Mouse (Mus musculus): Measurements from ENCODE around the gene Ovol3. TPM values are rescaled to one million over a fixed set of nuclear protein-coding genes. Genes with fewer than 3 reads are reported as not detected.
"Not testable (repeated sequence)": the region's sequence is repeated elsewhere in the genome, so short reads cannot be mapped to it uniquely, and the experiment has no call there.

Gene Ovol3
- polyA plus RNA-seq, 1 experiment from 2014 or later: not detected

DNA sequence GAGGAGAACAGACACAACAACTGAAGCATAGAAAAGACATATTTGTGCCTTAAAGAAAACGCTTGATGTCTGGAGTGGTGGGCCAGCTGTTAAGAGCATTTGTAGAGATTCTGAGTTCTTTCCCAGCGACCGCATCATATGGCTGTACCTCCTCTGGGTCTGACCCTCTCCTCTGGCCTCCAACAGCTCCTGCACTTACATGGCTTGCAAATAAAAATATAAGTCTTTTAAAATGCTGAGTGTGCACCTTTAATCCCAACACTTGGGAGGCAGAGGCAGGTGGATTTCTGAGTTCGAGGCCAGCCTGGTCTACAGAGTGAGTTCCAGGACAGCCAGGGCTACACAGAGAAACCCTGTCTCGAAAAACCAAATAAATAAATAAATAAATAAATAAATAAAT, 34.9 kb downstream of the Ovol3 start:
- not testable (repeated sequence) for H3K9ac ChIP-seq; H3K9me3 ChIP-seq; H3K4me1 ChIP-seq (replicated peaks); H3K27me3 ChIP-seq (replicated peaks); H3K4me2 ChIP-seq (replicated peaks); H3K36me3 ChIP-seq; ATAC-seq; H3K27ac ChIP-seq; H3K4me3 ChIP-seq (replicated peaks)
- WGBS: 87% methylated on average over 5 of the region's 5 CpGs

DNA sequence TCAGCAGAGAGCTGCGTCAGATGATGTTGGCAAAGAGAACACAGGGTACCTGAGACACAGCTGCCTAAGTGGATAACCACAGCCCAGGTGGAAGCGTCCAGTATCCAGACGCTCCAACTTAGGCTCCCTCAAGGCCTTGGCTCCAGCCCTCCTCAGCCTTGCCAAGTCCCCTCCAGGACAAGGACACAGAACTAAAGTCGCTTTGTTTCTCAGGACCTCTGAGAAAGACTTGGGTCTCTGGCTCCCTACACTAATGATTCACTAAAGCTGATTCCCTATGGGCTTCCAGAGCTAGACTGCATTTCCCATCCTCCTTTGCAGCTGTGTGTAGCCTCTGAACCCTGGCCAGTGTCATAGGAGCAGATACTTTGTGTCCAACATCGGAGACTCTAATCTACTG, 35.3 kb downstream of the Ovol3 start:
- no peak for ATAC-seq
- H3K9ac ChIP-seq: no peak overlapping the region
- no peak overlapping the region for H3K27ac ChIP-seq
- no peak overlapping the region for H3K4me3 ChIP-seq (replicated peaks)
- no peaks in the 10 kb centered on the region for H3K9me3 ChIP-seq
- H3K4me1 ChIP-seq (replicated peaks): peaks cover 10% of the 10 kb centered on the region
- H3K27me3 ChIP-seq (replicated peaks): no peaks in the 10 kb centered on the region
- H3K4me2 ChIP-seq (replicated peaks): no peak overlapping the region
- WGBS: 78% methylated on average over 5 of the region's 5 CpGs
- no peaks in the 10 kb centered on the region for H3K36me3 ChIP-seq

DNA sequence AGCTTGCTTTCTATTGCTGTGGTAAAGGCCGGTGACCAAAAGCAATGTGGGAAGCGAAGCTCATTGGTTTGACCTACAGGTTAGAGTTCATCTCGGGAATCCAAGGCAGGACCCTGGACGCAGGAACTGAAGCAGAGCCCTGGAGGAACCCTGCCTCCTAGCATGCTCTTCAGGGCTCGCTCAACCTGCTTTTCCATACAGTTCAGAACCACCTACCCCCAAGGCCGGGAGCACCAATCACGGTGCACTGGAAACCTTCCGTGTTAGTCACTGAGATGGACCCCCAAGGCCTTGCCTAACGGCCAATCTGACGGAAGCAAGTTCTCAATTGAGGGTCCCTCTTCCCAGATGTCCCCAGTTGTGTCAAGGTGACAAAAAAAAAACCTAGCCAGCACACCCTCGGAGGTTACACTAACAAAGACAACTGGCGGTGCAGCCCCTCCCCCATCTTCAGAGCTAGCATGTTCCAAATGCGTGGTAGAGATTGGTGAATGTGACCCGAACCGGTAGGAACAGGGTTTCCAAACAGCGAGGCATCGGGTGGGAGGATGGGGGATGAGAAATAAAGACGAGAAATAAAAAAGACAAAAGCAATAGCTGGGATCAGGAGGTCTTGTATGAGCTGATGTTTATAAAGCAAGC, 35.9 kb downstream of the Ovol3 start:
- no peak for ATAC-seq
- Histone ChIP-seq H3K4me2 (replicated peaks) (no peak overlapping the region), H3K9me3 (no peaks in the 10 kb centered on the region), H3K27me3 (replicated peaks) (no peaks in the 10 kb centered on the region), H3K4me1 (replicated peaks) (peaks cover 12% of the 10 kb centered on the region), H3K4me3 (replicated peaks) (no peak overlapping the region), H3K9ac (no peak overlapping the region), H3K27ac (no peak overlapping the region), H3K36me3 (no peaks in the 10 kb centered on the region)
- WGBS: 80% methylated on average over 18 of the region's 18 CpGs

DNA sequence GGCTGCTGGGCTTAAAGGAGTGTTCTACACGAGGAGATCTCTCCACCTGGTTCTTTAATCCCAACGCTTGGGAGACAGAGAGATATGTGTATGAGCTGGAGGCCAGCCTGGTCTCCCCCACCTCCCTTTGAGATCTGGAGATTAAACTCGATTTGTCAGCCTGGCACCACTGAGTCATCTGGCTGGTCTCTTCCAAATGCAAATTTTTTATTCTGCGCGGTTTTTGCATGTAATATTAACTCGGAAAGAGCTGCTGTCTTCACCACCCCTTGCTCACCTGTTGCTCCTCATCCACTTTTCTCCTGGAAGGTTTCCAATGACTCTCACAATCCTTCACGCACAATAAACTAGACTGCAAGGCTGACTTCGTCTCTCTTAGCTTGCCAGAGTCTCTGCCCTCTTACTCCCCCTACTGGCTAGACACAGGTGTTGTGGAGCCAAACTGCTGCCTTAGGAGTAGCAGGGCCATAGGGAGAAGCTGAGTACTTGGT, 37.0 kb downstream of the Ovol3 start, which contains the start of gene Capns1:
TSS of gene Capns1 (minus strand) at position 331 of the 491 bp plus-strand sequence.
- 0 out of 2 replicates have a peak, but pooled peaks have one; percentile 34 for ATAC-seq
- peaks cover 13% of the 10 kb centered on the region for H3K4me1 ChIP-seq (replicated peaks)
- peak within 1 kb of the TSS; percentile 28; the same call in 1 of the 2 replicates for H3K4me2 ChIP-seq (replicated peaks)
- H3K4me3 ChIP-seq (replicated peaks): no peak within 1 kb of the TSS
- H3K9ac ChIP-seq: 0 out of 2 replicates have a peak within 1 kb of the TSS, but pooled peaks have one; percentile 10
- WGBS: 10% methylated on average over 8 of the region's 8 CpGs
- H3K27ac ChIP-seq: no peak within 1 kb of the TSS
- H3K27me3 ChIP-seq (replicated peaks): no peaks in the 10 kb centered on the region
- no peaks in the 10 kb centered on the region for H3K9me3 ChIP-seq
- H3K36me3 ChIP-seq: no peaks in the 10 kb centered on the region

DNA sequence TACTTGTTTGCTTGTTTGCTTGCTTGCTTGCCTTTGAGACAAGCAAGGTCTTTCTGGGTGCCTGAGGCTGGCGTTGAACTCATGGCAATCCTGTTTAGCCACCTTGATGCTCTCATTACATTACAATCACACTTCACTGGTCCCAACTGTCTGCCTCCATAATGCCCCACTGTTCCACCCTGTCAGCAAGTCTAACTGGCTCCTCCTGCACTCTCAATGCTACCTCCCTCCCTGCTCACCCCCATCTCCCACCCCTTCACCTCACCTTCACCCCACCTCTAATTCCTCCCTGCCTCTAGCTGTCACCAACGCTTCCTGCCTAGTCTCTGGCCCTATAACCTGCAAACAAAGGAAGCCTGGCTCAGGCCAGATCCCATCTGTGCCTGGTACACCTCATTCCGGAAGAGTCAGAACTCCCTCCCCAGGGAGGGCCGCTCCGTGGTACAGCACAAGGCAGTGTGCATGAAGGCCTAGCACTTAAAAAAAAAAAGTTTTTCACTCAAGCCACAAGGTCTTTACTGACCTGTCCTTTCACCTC, 37.9 kb downstream of the Ovol3 start:
- Histone ChIP-seq H3K4me1 (replicated peaks) (peaks cover 22% of the 10 kb centered on the region), H3K4me3 (replicated peaks) (no peak overlapping the region), H3K4me2 (replicated peaks) (no peak overlapping the region), H3K27ac (no peak overlapping the region), H3K27me3 (replicated peaks) (no peaks in the 10 kb centered on the region), H3K9ac (no peak overlapping the region), H3K9me3 (no peaks in the 10 kb centered on the region), H3K36me3 (no peaks in the 10 kb centered on the region)
- 51% methylated on average over 5 of the region's 5 CpGs for WGBS
- ATAC-seq: no peak

DNA sequence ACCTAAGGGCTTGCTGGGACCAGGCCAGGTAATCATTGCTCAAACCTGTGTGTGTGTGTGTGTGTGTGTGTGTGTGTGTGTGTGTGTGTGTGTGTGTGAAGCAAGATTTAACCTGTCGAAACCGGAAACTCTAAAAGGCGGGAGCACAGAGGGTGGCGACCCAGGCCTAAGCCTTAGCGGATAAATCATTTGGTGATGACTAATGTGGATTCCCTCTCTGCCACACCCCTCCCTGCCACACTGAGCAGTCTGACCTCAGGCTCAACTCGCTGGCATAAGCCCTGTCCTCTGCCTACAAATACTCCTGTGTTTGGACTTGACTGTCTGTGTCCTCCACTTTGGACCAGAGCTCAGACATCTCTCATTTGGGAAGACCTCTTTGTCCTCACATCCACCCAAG, 39.4 kb downstream of the Ovol3 start:
- H3K27ac ChIP-seq: no peak overlapping the region
- H3K4me3 ChIP-seq (replicated peaks): no peak overlapping the region
- ATAC-seq: no peak; the same call in 1 of the 2 replicates
- WGBS: 56% methylated on average over 6 of the region's 6 CpGs
- peaks cover 12% of the 10 kb centered on the region; the same call in 1 of the 2 replicates for H3K36me3 ChIP-seq
- H3K27me3 ChIP-seq (replicated peaks): no peaks in the 10 kb centered on the region
- no peaks in the 10 kb centered on the region for H3K9me3 ChIP-seq
- H3K9ac ChIP-seq: 0 out of 2 replicates have a peak overlapping the region, but pooled peaks have one; percentile 5
- H3K4me1 ChIP-seq (replicated peaks): peaks cover 24% of the 10 kb centered on the region
- no peak overlapping the region for H3K4me2 ChIP-seq (replicated peaks)

DNA sequence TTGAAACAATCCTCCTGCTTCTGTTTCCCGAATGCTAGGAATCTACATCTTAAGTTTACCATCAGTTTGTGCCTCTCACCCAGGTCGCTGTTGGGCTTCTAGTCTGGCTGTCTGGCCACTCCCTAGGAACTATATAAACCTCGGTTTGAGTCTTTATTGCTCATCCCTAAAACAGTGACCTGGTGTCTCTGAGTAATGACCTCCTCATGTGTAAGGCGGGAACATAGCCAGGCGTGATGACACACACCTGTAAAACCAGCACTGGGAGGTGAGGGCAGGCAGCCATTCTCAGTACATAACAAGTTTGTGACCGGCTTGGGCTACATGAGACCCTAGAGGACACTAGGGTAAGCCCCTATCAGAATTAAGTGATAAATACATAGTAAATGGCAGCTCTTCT, 40.1 kb downstream of the Ovol3 start:
- 57% methylated on average over 6 of the region's 6 CpGs for WGBS
- H3K9ac ChIP-seq: no peak overlapping the region
- no peak for ATAC-seq
- peak overlapping the region; percentile 72 for H3K4me2 ChIP-seq (replicated peaks)
- H3K9me3 ChIP-seq: no peaks in the 10 kb centered on the region
- 0 out of 2 replicates have a peak overlapping the region, but pooled peaks have one; percentile 70 for H3K4me3 ChIP-seq (replicated peaks)
- H3K27ac ChIP-seq: no peak overlapping the region
- H3K36me3 ChIP-seq: peaks cover 19% of the 10 kb centered on the region
- H3K27me3 ChIP-seq (replicated peaks): no peaks in the 10 kb centered on the region
- H3K4me1 ChIP-seq (replicated peaks): peaks cover 24% of the 10 kb centered on the region

DNA sequence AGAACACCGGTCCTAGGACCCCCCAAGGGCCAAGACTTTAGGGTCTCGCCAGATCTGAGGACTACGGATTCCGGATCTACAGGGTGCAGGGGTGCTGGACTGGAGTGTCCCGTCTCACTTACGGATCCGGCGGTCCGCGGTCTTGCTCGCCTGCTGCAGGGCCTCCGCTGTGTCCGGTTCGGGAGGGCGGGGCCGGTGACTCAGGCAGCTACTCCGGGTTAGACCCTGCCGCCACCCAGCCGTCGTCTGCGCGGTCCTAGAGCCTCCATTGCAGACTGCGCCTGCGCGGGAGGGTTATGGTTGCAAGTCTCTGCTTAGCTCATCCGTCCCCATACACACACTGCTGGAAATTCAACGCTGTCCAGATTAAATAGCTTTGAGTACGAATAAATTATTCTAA, 40.6 kb downstream of the Ovol3 start:
- peak overlapping the region; percentile 70 for H3K4me3 ChIP-seq (replicated peaks)
- no peaks in the 10 kb centered on the region for H3K27me3 ChIP-seq (replicated peaks)
- peak overlapping the region; percentile 84 for H3K27ac ChIP-seq
- WGBS: under 1% methylated on average over 28 of the region's 28 CpGs
- ATAC-seq: peak; percentile 89
- H3K9me3 ChIP-seq: no peaks in the 10 kb centered on the region
- peak overlapping the region; percentile 72 for H3K4me2 ChIP-seq (replicated peaks)
- peak overlapping the region; percentile 75 for H3K9ac ChIP-seq
- peaks cover 22% of the 10 kb centered on the region for H3K36me3 ChIP-seq
- H3K4me1 ChIP-seq (replicated peaks): peaks cover 24% of the 10 kb centered on the region

DNA sequence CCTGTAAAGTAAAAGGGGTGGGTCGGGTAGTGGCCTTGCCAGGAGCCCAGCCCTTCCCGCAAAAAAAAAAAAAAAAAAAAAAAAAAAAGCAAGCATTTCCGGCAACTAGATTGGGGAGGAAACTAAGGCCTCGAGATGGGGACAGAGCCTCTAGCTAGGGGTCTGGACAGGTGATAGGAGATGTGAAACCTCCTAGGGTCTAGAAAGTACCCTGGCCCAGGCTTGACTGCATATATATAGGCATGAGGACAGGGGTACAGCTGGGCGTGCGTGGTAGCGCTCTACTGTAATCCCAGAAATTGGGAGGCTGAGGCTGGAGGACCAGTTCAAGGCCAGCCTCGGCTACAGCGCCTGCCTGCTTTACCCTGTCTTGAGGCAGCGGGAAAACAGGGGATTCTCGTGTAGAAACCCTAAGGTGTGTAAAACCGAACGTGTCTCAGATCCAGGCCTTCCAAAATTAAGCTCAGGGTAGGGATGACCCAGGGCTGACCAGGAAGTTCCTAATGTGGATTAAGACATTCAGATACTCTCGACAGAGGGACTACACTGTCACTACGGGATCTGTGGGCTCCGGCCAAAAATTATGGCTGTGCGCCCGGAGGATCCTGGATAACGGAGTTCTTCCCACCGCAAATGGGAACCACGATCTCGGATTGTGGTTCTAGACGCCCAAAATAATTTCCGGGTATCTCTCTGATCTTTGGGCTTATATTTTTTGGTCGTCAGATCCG, 41.3 kb downstream of the Ovol3 start:
- peaks cover 22% of the 10 kb centered on the region for H3K36me3 ChIP-seq
- no peaks in the 10 kb centered on the region for H3K9me3 ChIP-seq
- peak overlapping the region; percentile 84 for H3K27ac ChIP-seq
- H3K4me2 ChIP-seq (replicated peaks): peak overlapping the region; percentile 72
- H3K9ac ChIP-seq: peak overlapping the region; percentile 75
- no peaks in the 10 kb centered on the region for H3K27me3 ChIP-seq (replicated peaks)
- peak overlapping the region; percentile 70 for H3K4me3 ChIP-seq (replicated peaks)
- ATAC-seq: peak; percentile 44
- WGBS: under 1% methylated on average over 26 of the region's 26 CpGs
- peaks cover 24% of the 10 kb centered on the region for H3K4me1 ChIP-seq (replicated peaks)

DNA sequence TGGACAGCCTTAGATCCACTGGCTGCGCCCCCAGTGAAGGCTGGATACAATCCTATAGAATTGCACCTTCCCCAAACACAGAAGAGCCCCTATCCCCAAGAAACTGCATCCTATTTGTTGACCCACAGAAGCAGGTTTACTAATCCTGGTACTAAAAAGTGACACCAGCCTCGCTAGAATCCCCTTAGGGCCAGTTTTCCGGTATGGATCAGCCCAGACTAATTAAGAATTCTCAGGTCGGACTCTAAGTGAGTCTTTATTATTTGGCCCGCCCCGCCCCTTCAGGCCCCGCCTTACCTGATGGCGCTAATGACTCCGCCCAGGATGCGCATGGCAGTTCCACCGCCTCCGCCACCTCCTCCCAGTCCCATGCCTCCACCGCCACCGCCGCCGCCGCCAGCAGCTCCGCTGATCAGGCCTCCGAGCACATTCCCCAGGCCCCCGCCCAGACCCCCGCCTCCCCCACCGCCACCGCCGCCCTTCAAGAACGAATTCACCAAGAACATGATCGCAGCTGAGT, 41.9 kb downstream of the Ovol3 start:
- no peaks in the 10 kb centered on the region for H3K9me3 ChIP-seq
- H3K4me3 ChIP-seq (replicated peaks): peak overlapping the region; percentile 70
- H3K9ac ChIP-seq: peak overlapping the region; percentile 75
- H3K27me3 ChIP-seq (replicated peaks): no peaks in the 10 kb centered on the region
- peaks cover 22% of the 10 kb centered on the region for H3K36me3 ChIP-seq
- under 1% methylated on average over 26 of the region's 26 CpGs for WGBS
- peak overlapping the region; percentile 72 for H3K4me2 ChIP-seq (replicated peaks)
- peak overlapping the region; percentile 84 for H3K27ac ChIP-seq
- ATAC-seq: peak; percentile 80
- peaks cover 24% of the 10 kb centered on the region for H3K4me1 ChIP-seq (replicated peaks)

DNA sequence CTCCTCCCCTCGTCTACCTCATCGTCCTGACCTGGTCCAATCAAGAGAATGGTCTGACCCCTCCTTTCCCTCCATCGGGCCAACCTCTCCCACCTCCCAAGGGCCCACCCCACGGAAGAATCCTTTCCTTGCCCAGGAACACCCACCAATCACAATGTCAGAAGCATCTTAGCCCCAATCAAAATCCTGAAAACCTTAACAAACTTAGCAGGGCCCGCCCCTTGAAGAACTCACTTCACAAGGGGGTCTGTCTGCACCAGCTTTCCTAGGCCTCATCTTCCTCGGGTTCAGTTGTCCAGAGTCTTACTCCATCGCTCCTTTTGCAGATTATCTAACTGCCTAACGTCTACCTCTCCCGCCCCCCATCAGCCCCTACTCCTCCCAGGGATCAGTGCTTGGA, 42.5 kb downstream of the Ovol3 start:
- Histone ChIP-seq H3K4me3 (replicated peaks) (peak overlapping the region; percentile 70), H3K9ac (peak overlapping the region; percentile 75; the same call in 1 of the 2 replicates), H3K9me3 (no peaks in the 10 kb centered on the region), H3K4me2 (replicated peaks) (peak overlapping the region; percentile 72), H3K27me3 (replicated peaks) (no peaks in the 10 kb centered on the region), H3K4me1 (replicated peaks) (peaks cover 20% of the 10 kb centered on the region), H3K36me3 (peaks cover 28% of the 10 kb centered on the region), H3K27ac (peak overlapping the region; percentile 84; the same call in 1 of the 2 replicates)
- ATAC-seq: peak; percentile 4; the same call in 1 of the 2 replicates
- 24% methylated on average over 9 of the region's 9 CpGs for WGBS

DNA sequence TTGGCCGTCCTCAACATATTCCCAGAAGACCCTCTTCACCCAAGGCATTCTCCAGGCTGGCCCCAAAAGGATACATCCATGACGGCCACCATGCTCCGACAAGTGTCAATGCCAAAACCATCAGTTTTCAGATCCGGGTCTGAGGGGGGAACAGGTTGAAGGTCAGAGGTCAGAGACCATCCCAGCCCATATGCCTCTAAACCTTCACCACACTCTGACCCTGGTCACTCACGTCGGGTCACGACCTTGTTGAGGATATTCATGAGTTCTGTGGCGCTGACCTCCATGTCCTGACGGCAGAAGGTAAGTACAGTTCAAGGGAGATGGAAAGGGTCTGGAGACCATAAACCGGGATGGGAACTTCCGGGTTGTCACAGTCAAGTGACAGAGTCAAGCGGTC, 43.4 kb downstream of the Ovol3 start:
- 86% methylated on average over 12 of the region's 12 CpGs for WGBS
- H3K9me3 ChIP-seq: no peaks in the 10 kb centered on the region
- H3K4me2 ChIP-seq (replicated peaks): no peak overlapping the region
- H3K36me3 ChIP-seq: peaks cover 35% of the 10 kb centered on the region
- peaks cover 20% of the 10 kb centered on the region for H3K4me1 ChIP-seq (replicated peaks)
- ATAC-seq: no peak
- H3K27me3 ChIP-seq (replicated peaks): no peaks in the 10 kb centered on the region
- no peak overlapping the region for H3K4me3 ChIP-seq (replicated peaks)
- no peak overlapping the region for H3K9ac ChIP-seq
- no peak overlapping the region for H3K27ac ChIP-seq

All from intestine, embryonic 15.5 days (tissue).